Mouse (Mus musculus) kidney, postnatal 14 days (tissue): ENCODE data around the gene 1700020N01Rik.
A peak's percentile ranks its signal among the peaks of the same experiment; 100 is the strongest.

Source experiments
- DNase-seq: peaks from one replicate; pipeline ENCODE4 v3.0.0; 2022; ENCODE audit warnings: mixed read lengths

The 1700020N01Rik gene

GRCm38 (mm10) chr10:21592896-21593380 lies at the start of gene 1700020N01Rik:
Gene 1700020N01Rik (plus strand): TSS chr10:21593145.
- DNase-seq, result no peak

- no peak for DNase-seq
Measured at GRCm38 (mm10) chr10:21543576-21544278, 49.2 kb upstream of the 1700020N01Rik start.

- no peak for DNase-seq
Measured at GRCm38 (mm10) chr10:21544721-21545120, 48.2 kb upstream of the 1700020N01Rik start.

- peak; percentile 74 for DNase-seq
Measured at GRCm38 (mm10) chr10:21545446-21545845, 47.5 kb upstream of the 1700020N01Rik start.

- no peak for DNase-seq
Measured at GRCm38 (mm10) chr10:21548871-21549505, 44.0 kb upstream of the 1700020N01Rik start.

- no peak for DNase-seq
Measured at GRCm38 (mm10) chr10:21552967-21553682, 39.8 kb upstream of the 1700020N01Rik start.

GRCm38 (mm10) chr10:21553683-21554035 lies 39.3 kb upstream of the 1700020N01Rik start:
- DNase-seq, result no peak

- peak; percentile 39 for DNase-seq
Measured at GRCm38 (mm10) chr10:21554896-21555580, 37.9 kb upstream of the 1700020N01Rik start.

GRCm38 (mm10) chr10:21559769-21560168 lies 33.2 kb upstream of the 1700020N01Rik start:
- DNase-seq, result peak; percentile 72

- DNase-seq, result no peak
Measured at GRCm38 (mm10) chr10:21561181-21561580, 31.8 kb upstream of the 1700020N01Rik start.

- DNase-seq, result no peak
Measured at GRCm38 (mm10) chr10:21563446-21563845, 29.5 kb upstream of the 1700020N01Rik start.

GRCm38 (mm10) chr10:21564189-21564588 lies 28.8 kb upstream of the 1700020N01Rik start:
- no peak for DNase-seq

GRCm38 (mm10) chr10:21566074-21566473 lies 26.9 kb upstream of the 1700020N01Rik start:
- no peak for DNase-seq

- peak; percentile 83 for DNase-seq
Measured at GRCm38 (mm10) chr10:21571615-21572014, 21.3 kb upstream of the 1700020N01Rik start.

- peak; percentile 85 for DNase-seq
Measured at GRCm38 (mm10) chr10:21573713-21574112, 19.2 kb upstream of the 1700020N01Rik start.

- DNase-seq, result peak; percentile 33
Measured at GRCm38 (mm10) chr10:21575806-21576378, 17.1 kb upstream of the 1700020N01Rik start.

- no peak for DNase-seq
Measured at GRCm38 (mm10) chr10:21577798-21578197, 15.1 kb upstream of the 1700020N01Rik start.

GRCm38 (mm10) chr10:21581546-21581945 lies 11.4 kb upstream of the 1700020N01Rik start:
- no peak for DNase-seq

- no peak for DNase-seq
Measured at GRCm38 (mm10) chr10:21587041-21587440, 5.9 kb upstream of the 1700020N01Rik start.

- DNase-seq, result no peak
Measured at GRCm38 (mm10) chr10:21588007-21588852, 4.7 kb upstream of the 1700020N01Rik start.

- peak; percentile 75 for DNase-seq
Measured at GRCm38 (mm10) chr10:21600931-21601330, 8.0 kb downstream of the 1700020N01Rik start.

- DNase-seq, result no peak
Measured at GRCm38 (mm10) chr10:21604476-21604875, 11.5 kb downstream of the 1700020N01Rik start.
